Mouse (Mus musculus): ENCODE measurements at regions not wholly inside any gene's neighbourhood (a gene's known extent, or its start where the extent isn't known, plus 50 kb on each side); places are given as distances from the start of the nearest gene placed in this dataset.

GRCm38 (mm10) chr6:103959002-103959401, 448.6 kb downstream of the Chl1 start:
- Histone ChIP-seq H3K4me2 (ENCODE audit: low read depth, low read length) (no peak overlapping the region), H3K36me3 (ENCODE audit: control insufficient read depth, insufficient read depth) (no peaks in the 10 kb centered on the region), H3K27me3 (ENCODE audit: control insufficient read depth, insufficient read depth, low read length) (no peaks in the 10 kb centered on the region), H3K27ac (ENCODE audit: low read length) (no peak overlapping the region), H3K4me1 (ENCODE audit: control insufficient read depth, insufficient read depth, low read length) (no peaks in the 10 kb centered on the region), H3K9me3 (replicated peaks; ENCODE audit: control insufficient read depth, low read length) (no peaks in the 10 kb centered on the region), H3K4me3 (ENCODE audit: low read length) (no peak overlapping the region), H3K9ac (ENCODE audit: low read length) (no peak overlapping the region)
- WGBS: 84% methylated on average over 2 of the region's 2 CpGs
- ATAC-seq (replicated peaks; ENCODE audit: extremely low read depth, insufficient read depth, low FRiP score): no peak

GRCm38 (mm10) chr6:103967811-103968420, 457.5 kb downstream of the Chl1 start:
- Histone ChIP-seq H3K4me1 (ENCODE audit: control insufficient read depth, insufficient read depth, low read length) (no peaks in the 10 kb centered on the region), H3K36me3 (ENCODE audit: control insufficient read depth, insufficient read depth) (no peaks in the 10 kb centered on the region), H3K4me3 (ENCODE audit: low read length) (no peak overlapping the region), H3K4me2 (ENCODE audit: low read depth, low read length) (no peak overlapping the region), H3K27ac (ENCODE audit: low read length) (no peak overlapping the region), H3K27me3 (ENCODE audit: control insufficient read depth, insufficient read depth, low read length) (no peaks in the 10 kb centered on the region), H3K9ac (ENCODE audit: low read length) (no peak overlapping the region), H3K9me3 (replicated peaks; ENCODE audit: control insufficient read depth, low read length) (no peaks in the 10 kb centered on the region)
- WGBS: 85% methylated on average over 1 of the region's 1 CpGs
- ATAC-seq (replicated peaks; ENCODE audit: extremely low read depth, insufficient read depth, low FRiP score): no peak

- WGBS: 70% methylated on average over 1 of the region's 1 CpGs
- no peaks in the 10 kb centered on the region for H3K4me1 ChIP-seq (ENCODE audit: control insufficient read depth, insufficient read depth, low read length)
- ATAC-seq (replicated peaks; ENCODE audit: extremely low read depth, insufficient read depth, low FRiP score): no peak
- H3K4me2 ChIP-seq (ENCODE audit: low read depth, low read length): no peak overlapping the region
- no peaks in the 10 kb centered on the region for H3K36me3 ChIP-seq (ENCODE audit: control insufficient read depth, insufficient read depth)
- H3K27ac ChIP-seq (ENCODE audit: low read length): no peak overlapping the region
- no peak overlapping the region for H3K4me3 ChIP-seq (ENCODE audit: low read length)
- H3K27me3 ChIP-seq (ENCODE audit: control insufficient read depth, insufficient read depth, low read length): no peaks in the 10 kb centered on the region
- no peaks in the 10 kb centered on the region for H3K9me3 ChIP-seq (replicated peaks; ENCODE audit: control insufficient read depth, low read length)
- no peak overlapping the region for H3K9ac ChIP-seq (ENCODE audit: low read length)
Measured at GRCm38 (mm10) chr6:103999186-103999585, 488.8 kb downstream of the Chl1 start.

GRCm38 (mm10) chr6:104028439-104029091, 464.0 kb upstream of the Cntn6 start:
- Histone ChIP-seq H3K4me3 (ENCODE audit: low read length) (no peak overlapping the region), H3K4me1 (ENCODE audit: control insufficient read depth, insufficient read depth, low read length) (no peaks in the 10 kb centered on the region), H3K4me2 (ENCODE audit: low read depth, low read length) (no peak overlapping the region), H3K27me3 (ENCODE audit: control insufficient read depth, insufficient read depth, low read length) (no peaks in the 10 kb centered on the region), H3K9ac (ENCODE audit: low read length) (no peak overlapping the region), H3K9me3 (replicated peaks; ENCODE audit: control insufficient read depth, low read length) (no peaks in the 10 kb centered on the region), H3K36me3 (ENCODE audit: control insufficient read depth, insufficient read depth) (no peaks in the 10 kb centered on the region), H3K27ac (ENCODE audit: low read length) (no peak overlapping the region)
- WGBS: 7% methylated on average over 9 of the region's 9 CpGs
- no peak for ATAC-seq (replicated peaks; ENCODE audit: extremely low read depth, insufficient read depth, low FRiP score)

GRCm38 (mm10) chr6:104038853-104039252, 453.7 kb upstream of the Cntn6 start:
- Histone ChIP-seq H3K4me3 (ENCODE audit: low read length) (no peak overlapping the region), H3K9ac (ENCODE audit: low read length) (no peak overlapping the region), H3K36me3 (ENCODE audit: control insufficient read depth, insufficient read depth) (no peaks in the 10 kb centered on the region), H3K4me2 (ENCODE audit: low read depth, low read length) (no peak overlapping the region), H3K27me3 (ENCODE audit: control insufficient read depth, insufficient read depth, low read length) (no peaks in the 10 kb centered on the region), H3K4me1 (ENCODE audit: control insufficient read depth, insufficient read depth, low read length) (no peaks in the 10 kb centered on the region), H3K9me3 (replicated peaks; ENCODE audit: control insufficient read depth, low read length) (no peaks in the 10 kb centered on the region), H3K27ac (ENCODE audit: low read length) (no peak overlapping the region)
- no peak for ATAC-seq (replicated peaks; ENCODE audit: extremely low read depth, insufficient read depth, low FRiP score)

GRCm38 (mm10) chr6:104040450-104040849, 452.1 kb upstream of the Cntn6 start:
- H3K9ac ChIP-seq (ENCODE audit: low read length): no peak overlapping the region
- H3K27me3 ChIP-seq (ENCODE audit: control insufficient read depth, insufficient read depth, low read length): no peaks in the 10 kb centered on the region
- no peak overlapping the region for H3K4me3 ChIP-seq (ENCODE audit: low read length)
- H3K4me2 ChIP-seq (ENCODE audit: low read depth, low read length): no peak overlapping the region
- ATAC-seq (replicated peaks; ENCODE audit: extremely low read depth, insufficient read depth, low FRiP score): no peak
- 70% methylated on average over 2 of the region's 2 CpGs for WGBS
- no peaks in the 10 kb centered on the region for H3K36me3 ChIP-seq (ENCODE audit: control insufficient read depth, insufficient read depth)
- H3K4me1 ChIP-seq (ENCODE audit: control insufficient read depth, insufficient read depth, low read length): no peaks in the 10 kb centered on the region
- H3K27ac ChIP-seq (ENCODE audit: low read length): no peak overlapping the region
- no peaks in the 10 kb centered on the region for H3K9me3 ChIP-seq (replicated peaks; ENCODE audit: control insufficient read depth, low read length)

- no peaks in the 10 kb centered on the region for H3K9me3 ChIP-seq (replicated peaks; ENCODE audit: control insufficient read depth, low read length)
- no peak overlapping the region for H3K4me2 ChIP-seq (ENCODE audit: low read depth, low read length)
- H3K27ac ChIP-seq (ENCODE audit: low read length): no peak overlapping the region
- H3K36me3 ChIP-seq (ENCODE audit: control insufficient read depth, insufficient read depth): no peaks in the 10 kb centered on the region
- WGBS: 70% methylated on average over 1 of the region's 1 CpGs
- no peaks in the 10 kb centered on the region for H3K27me3 ChIP-seq (ENCODE audit: control insufficient read depth, insufficient read depth, low read length)
- H3K9ac ChIP-seq (ENCODE audit: low read length): no peak overlapping the region
- no peak overlapping the region for H3K4me3 ChIP-seq (ENCODE audit: low read length)
- no peaks in the 10 kb centered on the region for H3K4me1 ChIP-seq (ENCODE audit: control insufficient read depth, insufficient read depth, low read length)
- ATAC-seq (replicated peaks; ENCODE audit: extremely low read depth, insufficient read depth, low FRiP score): no peak
Measured at GRCm38 (mm10) chr6:104055996-104056395, 436.6 kb upstream of the Cntn6 start.

- Histone ChIP-seq H3K4me3 (ENCODE audit: low read length) (no peak overlapping the region), H3K9me3 (replicated peaks; ENCODE audit: control insufficient read depth, low read length) (no peaks in the 10 kb centered on the region), H3K9ac (ENCODE audit: low read length) (no peak overlapping the region), H3K4me2 (ENCODE audit: low read depth, low read length) (no peak overlapping the region), H3K27ac (ENCODE audit: low read length) (no peak overlapping the region), H3K27me3 (ENCODE audit: control insufficient read depth, insufficient read depth, low read length) (no peaks in the 10 kb centered on the region), H3K36me3 (ENCODE audit: control insufficient read depth, insufficient read depth) (no peaks in the 10 kb centered on the region), H3K4me1 (ENCODE audit: control insufficient read depth, insufficient read depth, low read length) (no peaks in the 10 kb centered on the region)
- ATAC-seq (replicated peaks; ENCODE audit: extremely low read depth, insufficient read depth, low FRiP score): no peak
Measured at GRCm38 (mm10) chr6:104061692-104062263, 430.8 kb upstream of the Cntn6 start.

- H3K9me3 ChIP-seq (replicated peaks; ENCODE audit: control insufficient read depth, low read length): no peaks in the 10 kb centered on the region
- 71% methylated on average over 3 of the region's 3 CpGs for WGBS
- H3K27ac ChIP-seq (ENCODE audit: low read length): no peak overlapping the region
- H3K27me3 ChIP-seq (ENCODE audit: control insufficient read depth, insufficient read depth, low read length): no peaks in the 10 kb centered on the region
- no peak overlapping the region for H3K4me2 ChIP-seq (ENCODE audit: low read depth, low read length)
- H3K9ac ChIP-seq (ENCODE audit: low read length): no peak overlapping the region
- ATAC-seq (replicated peaks; ENCODE audit: extremely low read depth, insufficient read depth, low FRiP score): no peak
- no peak overlapping the region for H3K4me3 ChIP-seq (ENCODE audit: low read length)
- no peaks in the 10 kb centered on the region for H3K4me1 ChIP-seq (ENCODE audit: control insufficient read depth, insufficient read depth, low read length)
- H3K36me3 ChIP-seq (ENCODE audit: control insufficient read depth, insufficient read depth): no peaks in the 10 kb centered on the region
Measured at GRCm38 (mm10) chr6:104080581-104080980, 412.0 kb upstream of the Cntn6 start.
